Mouse (Mus musculus): ENCODE measurements around the gene Ehmt2.

DNA sequence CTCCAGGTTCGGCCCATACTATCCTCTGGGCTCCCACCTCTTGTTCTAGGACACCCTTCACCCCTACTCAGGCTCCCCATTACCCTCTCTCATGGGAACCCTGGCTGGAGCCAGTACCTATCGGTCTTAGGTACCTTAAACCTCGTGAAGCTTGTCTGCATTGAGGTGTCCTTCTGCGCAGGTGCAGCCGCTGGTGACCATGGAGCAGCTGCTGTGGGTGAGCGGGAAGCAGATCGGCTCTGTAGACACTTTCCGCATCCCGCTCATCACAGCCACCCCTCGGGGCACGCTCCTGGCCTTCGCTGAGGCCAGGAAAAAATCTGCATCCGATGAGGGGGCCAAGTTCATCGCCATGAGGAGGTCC lies 33.4 kb downstream of the Ehmt2 start:
- TF ChIP-seq GATA1 (IDR thresholded peaks at IDR 0.05; ENCODE audit: borderline replicate concordance, low read length): no peak
- TF ChIP-seq FLI1 (IDR thresholded peaks at IDR 0.05; ENCODE audit: low read length): no peak

Measured in megakaryocyte, embryonic 14.5 days (primary cell).